Mouse (Mus musculus) right cerebral cortex, postnatal 10 days (tissue): ENCODE measurements at regions not wholly inside any gene's neighbourhood (a gene's known extent, or its start where the extent isn't known, plus 50 kb on each side); places are given as distances from the start of the nearest gene placed in this dataset.
"Not testable (repeated sequence)": the region's sequence is repeated elsewhere in the genome, so short reads cannot be mapped to it uniquely, and the experiment has no call there.

ENCODE experiments used
- DNase-seq, 2 experiments: peaks; one replicate each; pipeline ENCODE4 v3.0.0; 2021; ENCODE audit warnings: low spot score in 2 of 2

DNA sequence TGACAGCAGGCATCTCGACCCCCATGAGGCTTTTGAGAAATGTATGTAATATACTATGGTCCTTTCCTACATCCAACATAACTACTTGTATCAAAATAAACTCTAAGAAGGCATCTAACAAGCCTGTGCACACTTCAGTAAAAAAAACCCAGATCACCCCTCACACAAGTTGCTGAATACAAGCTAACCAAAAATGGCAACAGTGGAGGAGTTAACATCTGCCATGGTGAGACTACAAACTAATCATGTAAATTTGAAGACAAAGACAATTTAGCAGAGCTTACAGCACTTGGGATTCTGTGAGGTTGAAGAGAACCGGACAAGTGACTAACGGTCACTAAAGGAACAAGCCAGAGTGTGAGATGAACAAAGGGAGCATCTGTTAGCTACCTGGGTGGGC, 380.6 kb upstream of the Ngly1 start:
- no peak for DNase-seq

DNA sequence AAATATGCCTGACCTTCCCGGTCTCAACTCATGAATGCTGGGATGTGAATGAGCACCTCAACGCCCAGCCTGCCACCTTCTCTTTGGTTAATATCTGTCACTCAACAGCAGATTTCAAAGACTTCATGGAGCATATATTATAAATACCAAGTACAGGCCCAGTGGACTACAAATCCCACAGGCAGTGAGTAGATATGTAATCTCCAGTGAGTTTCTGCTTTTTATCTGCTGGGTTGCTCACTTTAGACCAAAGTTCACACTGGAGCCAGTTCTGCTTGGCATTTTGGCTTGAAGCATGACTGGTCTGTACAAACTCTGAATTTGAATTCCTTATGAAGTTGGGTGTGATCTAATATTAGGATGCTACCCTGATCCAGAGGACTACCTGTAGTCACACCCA, 377.1 kb upstream of the Ngly1 start:
- DNase-seq, result no peak

GRCm38 (mm10) chr14:15880146-15880545, 368.9 kb upstream of the Ngly1 start:
- DNase-seq, result no peak

- DNase-seq, result peak; percentile 26 to 40
Measured at GRCm38 (mm10) chr14:15881284-15881683, 367.8 kb upstream of the Ngly1 start.

GRCm38 (mm10) chr14:15884641-15885340, 364.3 kb upstream of the Ngly1 start:
- DNase-seq, result no peak

DNA sequence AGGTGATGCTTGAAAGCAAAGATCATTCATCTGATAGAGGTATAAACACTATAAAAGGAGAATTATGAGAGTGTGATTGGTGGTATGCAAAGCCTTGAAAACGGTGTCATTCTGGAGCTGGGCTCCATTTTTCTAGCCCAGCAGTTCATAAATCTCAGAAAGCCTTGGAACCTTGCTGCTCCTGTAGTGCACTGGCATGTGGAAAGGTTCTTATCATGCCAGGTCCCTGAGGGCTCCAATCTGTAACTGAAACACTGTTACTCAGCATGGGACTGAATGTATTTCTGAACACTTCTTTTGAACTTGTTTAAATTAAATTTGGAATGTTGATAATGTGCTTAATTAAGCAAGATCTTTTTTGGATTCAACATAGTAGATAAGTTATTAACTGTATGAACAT, 352.0 kb upstream of the Ngly1 start:
- DNase-seq, result no peak

DNA sequence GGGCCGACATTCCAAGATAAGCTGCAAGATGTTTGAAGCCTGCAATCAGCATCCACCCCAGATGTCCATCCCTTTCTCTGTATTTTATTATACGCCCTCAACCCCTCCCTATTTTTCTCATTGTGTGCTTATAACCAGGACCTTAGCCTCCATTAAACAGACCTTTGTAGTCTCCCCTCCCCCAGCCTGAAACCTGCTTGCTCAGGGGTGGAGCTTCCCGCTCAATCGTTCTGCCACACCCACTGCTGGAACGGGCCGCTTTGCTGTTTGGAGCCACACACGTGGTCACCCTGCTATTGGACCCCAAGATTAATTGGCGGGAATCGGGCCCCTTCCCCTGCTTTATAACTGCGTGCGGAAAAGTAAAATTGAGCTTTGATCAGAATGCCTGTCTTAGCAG, 342.7 kb upstream of the Ngly1 start:
- DNase-seq, result not testable (repeated sequence)

DNA sequence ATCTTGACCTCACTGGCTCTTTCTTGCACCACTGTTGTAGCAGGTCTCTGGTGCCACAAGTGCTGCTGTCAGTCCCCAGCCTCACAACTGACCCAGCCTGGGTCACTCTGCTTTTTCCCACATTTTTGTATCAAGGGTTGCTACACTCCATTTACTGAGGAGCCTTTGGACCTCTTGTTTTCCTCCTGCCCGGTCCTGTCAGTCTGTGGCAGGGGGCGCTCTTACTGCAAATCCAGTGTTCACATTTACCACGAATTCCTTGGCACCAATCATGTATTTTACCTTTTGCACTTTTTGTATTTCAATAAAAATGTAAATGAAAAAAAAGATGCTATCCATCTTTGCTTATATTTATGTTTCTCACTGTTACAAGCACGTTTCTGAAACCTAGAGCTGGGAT, 335.9 kb upstream of the Ngly1 start:
- DNase-seq, result not testable (repeated sequence)

- DNase-seq, result no peak
Measured at GRCm38 (mm10) chr14:15914176-15914575, 334.9 kb upstream of the Ngly1 start.

DNA sequence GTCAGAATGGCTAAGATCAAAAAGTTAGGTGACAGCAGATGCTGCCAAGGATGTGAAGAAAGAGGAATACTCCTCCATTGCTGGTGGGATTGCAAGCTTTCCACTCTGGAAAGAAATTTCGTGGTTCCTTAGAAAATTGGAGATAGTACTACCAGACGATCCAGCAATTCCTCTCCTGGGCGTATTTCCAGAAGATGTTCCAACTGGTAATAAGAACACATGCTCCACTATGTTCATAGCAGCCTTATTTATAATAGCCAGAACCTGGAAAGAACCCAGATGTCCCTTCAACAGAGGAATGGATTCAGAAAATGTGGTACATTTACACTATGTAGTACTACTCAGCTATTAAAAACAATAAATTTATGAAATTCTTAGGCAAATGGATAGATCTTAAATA, 324.4 kb upstream of the Ngly1 start:
- DNase-seq, result not testable (repeated sequence)

GRCm38 (mm10) chr14:15934729-15935128, 314.4 kb upstream of the Ngly1 start:
- DNase-seq, result no peak

DNA sequence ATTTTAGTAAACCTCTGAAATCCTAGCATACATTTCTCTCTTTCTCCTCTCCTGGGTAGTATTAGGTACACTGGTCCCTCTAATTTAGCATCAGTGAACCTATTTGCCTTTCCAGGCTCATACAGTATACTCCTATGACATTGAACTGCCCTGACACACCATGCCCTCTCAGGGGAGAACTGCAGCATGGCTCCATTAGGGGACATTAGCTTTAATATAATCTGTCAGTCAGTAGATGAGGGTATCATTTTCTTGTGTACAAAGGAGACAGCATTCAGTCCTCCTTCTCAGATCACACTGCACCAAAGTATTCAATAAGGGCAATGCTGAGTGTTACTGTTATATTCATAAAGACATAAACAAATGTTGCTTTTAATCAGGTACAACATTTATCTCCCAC, 278.8 kb upstream of the Ngly1 start:
- no peak for DNase-seq

- no peak for DNase-seq
Measured at GRCm38 (mm10) chr14:15970767-15971166, 278.3 kb upstream of the Ngly1 start.

DNA sequence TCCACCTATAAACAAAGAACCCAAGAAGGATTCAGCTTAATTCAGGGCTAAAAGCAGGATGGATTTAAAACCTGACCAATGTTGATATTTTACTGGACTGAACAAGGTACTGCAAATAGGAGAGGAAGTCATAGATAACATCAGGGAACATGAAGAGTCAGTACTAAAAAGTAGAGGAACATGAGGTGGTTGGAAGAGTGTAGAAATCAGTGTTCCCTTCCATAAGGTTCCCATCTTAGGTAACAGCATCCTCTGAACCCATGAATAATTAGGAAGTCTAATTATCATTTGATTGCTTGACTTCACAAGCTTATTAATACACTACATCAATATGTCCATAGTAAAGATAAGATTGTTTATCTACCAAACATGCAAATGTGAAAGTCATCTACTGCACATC, 277.8 kb upstream of the Ngly1 start:
- DNase-seq, result no peak

GRCm38 (mm10) chr14:15977366-15977765, 271.7 kb upstream of the Ngly1 start:
- DNase-seq, result no peak

GRCm38 (mm10) chr14:15978329-15978728, 270.8 kb upstream of the Ngly1 start:
- no peak for DNase-seq

DNA sequence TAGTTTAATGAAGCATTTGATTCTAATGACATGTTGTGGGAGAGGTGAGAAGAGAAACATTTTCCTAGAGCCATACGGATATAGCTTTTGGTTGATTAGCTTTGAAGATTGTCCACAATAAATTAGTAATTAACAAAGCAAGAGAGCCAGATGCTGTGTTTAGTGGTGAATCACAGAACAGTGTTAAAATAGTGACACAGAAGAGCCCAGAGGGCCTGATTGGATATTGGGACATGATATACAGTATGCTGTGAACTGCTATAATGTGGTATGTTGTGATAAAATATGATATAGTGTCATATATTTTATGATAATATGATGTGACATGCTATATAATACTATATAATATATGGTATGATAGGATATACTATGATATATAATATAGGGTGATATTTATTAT, 243.7 kb upstream of the Ngly1 start:
- DNase-seq, result no peak

DNA sequence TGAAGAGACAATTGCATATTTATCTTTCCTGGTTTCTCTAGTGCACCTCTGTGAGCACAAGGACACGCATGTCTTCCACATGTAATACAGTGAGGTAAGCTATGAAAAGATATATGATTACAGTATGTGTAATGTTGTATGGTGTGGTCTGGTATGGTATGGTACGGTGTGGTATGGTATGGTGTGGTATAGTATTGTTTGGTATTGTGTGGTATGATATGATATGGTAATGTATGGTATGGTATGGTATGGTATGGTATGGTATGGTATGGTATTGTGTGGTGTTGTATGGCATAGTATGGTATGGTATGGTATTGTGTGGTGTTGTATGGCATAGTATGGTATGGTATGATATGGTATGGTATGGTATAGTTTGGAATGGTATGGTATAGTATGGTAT, 242.1 kb upstream of the Ngly1 start:
- no peak for DNase-seq

DNA sequence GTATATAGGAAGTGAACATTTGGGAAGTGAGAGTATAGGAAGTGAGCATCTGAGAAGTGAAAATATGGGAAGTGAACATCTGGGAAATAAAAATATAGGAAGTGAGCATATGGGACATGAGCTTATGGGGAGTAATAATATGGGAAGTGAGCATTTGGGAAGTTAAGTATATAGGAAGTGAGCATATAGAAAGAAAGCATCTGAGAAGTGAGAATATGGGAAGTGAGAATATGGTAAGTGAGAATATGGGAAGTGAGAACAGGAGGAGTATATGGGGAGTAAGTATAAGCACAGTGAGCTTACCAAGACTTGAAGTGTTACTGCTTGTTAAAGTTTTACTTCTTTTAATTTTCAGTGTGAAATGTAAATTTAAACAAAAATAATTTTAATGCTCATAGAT, 239.3 kb upstream of the Ngly1 start:
- DNase-seq, result no peak

DNA sequence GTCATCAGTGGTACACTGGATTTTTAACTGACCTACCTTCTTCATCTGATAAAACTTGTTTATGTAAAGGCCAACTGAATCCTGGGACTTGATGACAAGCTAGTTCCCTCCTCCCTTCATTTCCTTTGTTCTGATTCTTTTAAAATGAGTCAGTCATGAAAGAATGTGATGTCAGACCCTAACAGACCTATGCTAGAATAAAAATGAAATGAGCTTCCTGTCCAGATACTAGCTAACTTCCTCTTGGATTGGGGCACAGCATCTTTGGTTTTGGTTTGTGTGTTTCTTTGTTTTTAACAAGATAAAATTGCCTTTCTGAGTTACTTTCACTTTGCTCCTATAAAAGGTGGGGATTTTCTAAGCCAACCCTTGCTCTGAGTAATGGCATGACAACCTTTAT, 225.2 kb upstream of the Ngly1 start:
- DNase-seq, result no peak

GRCm38 (mm10) chr14:16037771-16038170, 211.3 kb upstream of the Ngly1 start:
- no peak for DNase-seq

DNA sequence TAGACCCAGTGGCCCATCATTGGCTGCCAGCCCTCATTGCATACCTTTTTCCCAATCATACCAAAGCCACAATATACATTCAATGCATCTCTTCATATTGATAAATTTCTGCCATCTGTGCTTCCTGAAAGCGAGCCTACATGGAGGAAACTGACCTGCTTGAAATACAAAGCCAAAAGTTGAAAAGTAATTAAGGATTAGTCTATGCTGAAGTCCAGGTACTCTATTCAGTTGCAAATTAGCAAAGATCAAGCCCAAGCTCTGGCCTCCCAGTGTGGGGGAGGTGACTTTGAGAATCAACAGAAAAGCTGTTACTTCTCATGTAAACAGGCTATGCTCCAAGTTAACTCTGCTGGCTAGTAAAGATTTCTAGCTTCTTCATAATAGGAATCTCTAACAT, 210.7 kb upstream of the Ngly1 start:
- DNase-seq, result no peak

DNA sequence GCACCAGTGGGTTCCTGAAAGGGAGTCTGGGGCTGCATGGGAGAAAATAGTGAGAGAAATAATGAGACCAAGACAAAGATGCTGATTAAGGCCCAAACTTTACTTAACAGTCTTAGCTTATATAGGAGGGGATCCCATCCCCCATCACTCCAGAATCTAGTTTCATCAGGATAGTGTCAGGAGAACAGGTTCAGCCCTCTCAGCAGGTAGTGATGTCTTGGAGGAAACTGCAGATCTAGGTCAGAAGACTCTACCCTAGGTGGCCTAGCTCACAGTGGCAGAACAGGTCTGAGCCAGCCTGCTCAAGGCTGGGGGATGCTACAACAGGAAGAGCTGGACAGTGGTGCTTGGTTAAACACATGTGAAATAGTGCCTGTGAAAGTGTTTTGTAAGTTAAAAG, 204.6 kb upstream of the Ngly1 start:
- no peak for DNase-seq

DNA sequence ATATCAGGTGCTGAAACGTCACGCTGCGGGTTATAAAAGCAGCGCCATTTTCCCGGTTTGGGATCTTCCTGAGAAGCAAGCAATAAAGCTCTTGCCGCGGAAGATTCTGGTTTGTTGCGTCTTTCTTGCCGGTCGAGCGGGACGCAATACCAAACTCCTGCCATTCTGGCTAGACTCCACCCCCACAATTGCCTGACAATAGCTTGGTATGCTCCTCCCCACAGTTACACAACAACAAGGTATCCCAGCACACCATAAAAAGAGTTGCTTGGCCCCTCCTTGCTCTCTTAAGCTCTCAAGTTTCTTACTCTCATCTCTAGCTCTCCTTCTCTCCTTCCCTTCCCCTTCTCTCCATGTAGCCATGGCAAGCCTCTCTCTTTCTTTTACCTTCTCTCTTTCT, 176.5 kb upstream of the Ngly1 start:
- not testable (repeated sequence) for DNase-seq
